Mouse (Mus musculus) cerebellum, adult 8-10 months (tissue): Measurements from ENCODE around the gene Sik2.
A peak's percentile ranks its signal among the peaks of the same experiment; 100 is the strongest.

Experiments used
- DNase-seq: peaks from one replicate; pipeline ENCODE4 v3.0.0; 2022

Sik2 gene

DNA sequence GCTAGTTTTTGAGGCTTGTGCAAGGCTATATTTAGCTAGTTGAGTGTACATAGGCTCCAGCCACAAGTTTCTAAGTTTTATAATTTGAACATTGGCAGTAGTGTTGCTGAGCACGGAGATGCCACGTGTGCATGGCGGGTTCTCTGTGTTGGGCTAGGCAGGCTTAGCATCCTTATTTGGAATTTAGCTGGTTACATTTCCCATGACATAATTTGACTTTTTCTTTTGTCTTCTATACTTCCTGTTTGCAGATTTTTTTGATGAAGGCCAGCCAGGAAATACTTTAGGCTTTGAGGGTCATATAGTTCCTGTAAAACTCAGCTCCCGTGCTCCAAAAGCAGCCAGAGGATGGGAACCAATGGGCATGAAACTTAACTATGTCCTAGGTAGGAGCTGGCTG lies 145.0 kb downstream of the Sik2 start:
- no peak for DNase-seq

DNA sequence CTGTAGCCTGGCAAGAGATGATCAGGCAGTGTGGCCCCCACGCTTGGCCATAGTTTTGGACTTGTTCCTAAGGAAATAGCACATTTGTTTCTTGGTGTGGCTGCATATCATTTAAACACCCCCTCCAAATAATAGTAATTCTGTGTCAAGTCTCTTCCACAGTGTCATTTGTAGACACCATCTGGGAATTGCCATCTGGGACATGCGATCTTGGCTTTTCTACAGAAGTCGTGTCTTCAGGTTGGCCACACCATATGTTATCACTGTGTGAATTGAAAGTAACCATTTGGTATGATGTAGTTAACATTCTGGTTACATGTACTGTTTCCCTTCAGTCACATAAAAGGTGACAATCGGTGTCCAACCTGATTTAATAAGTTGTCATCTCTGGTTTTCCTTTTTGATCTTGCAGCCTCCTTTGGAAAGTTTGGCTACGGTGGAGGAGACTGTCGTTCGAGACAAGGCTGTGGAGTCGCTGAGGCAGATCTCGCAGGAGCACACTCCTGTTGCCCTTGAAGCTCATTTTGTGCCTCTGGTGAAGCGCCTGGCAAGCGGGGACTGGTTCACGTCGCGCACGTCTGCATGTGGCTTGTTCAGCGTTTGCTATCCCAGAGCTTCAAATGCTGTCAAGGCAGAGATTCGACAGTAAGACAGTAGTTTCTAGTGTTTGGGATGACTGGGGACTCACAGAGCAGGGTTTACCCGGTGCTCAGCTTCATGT lies 147.6 kb downstream of the Sik2 start:
- peak; percentile 68 for DNase-seq

DNA sequence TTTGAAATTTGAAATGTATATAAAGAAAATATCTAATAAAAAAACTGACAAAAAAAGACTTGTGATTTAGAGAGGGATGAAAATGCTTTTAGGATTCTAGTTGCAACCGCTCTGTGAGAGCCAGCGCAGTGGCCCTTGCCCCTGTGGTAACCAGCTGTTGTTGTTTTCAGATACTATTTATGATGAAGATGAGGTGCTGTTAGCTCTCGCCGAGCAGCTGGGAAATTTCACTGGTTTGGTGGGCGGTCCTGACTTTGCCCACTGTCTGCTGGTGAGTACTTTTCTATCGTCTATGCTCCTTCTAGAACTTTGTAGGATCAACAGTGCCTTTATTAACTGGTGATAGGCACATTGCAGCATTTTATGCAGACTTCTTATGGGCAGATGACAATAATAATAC lies 150.2 kb downstream of the Sik2 start:
- DNase-seq, result no peak

DNA sequence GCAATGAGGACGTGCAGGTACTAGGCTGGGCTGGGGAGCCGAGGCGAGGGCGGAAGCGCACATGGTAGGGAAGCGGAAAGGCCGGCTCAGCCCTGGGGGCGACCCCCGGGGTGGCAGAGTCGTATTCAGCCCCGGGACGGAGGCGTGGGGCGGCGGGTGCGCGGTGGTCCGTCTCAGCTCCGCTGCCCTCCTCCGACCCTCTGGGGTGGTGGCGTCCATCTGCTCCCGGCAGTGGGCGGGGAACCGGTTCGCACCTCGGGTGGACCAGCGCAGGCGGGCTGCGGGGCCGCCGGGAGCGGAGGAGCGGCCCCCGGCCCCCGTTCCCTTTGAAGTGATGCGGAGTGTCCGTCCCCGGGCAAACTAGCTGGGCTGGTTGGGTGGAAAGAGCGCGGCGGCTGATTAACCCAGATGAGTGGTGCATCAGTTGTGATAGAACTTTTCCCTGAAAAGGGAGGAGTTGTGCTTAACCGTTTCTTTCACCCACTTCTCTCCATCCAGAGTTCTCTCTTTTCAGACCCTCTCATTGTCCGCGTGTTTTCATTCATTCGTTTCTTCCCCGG lies 151.7 kb downstream of the Sik2 start:
- DNase-seq, result no peak

DNA sequence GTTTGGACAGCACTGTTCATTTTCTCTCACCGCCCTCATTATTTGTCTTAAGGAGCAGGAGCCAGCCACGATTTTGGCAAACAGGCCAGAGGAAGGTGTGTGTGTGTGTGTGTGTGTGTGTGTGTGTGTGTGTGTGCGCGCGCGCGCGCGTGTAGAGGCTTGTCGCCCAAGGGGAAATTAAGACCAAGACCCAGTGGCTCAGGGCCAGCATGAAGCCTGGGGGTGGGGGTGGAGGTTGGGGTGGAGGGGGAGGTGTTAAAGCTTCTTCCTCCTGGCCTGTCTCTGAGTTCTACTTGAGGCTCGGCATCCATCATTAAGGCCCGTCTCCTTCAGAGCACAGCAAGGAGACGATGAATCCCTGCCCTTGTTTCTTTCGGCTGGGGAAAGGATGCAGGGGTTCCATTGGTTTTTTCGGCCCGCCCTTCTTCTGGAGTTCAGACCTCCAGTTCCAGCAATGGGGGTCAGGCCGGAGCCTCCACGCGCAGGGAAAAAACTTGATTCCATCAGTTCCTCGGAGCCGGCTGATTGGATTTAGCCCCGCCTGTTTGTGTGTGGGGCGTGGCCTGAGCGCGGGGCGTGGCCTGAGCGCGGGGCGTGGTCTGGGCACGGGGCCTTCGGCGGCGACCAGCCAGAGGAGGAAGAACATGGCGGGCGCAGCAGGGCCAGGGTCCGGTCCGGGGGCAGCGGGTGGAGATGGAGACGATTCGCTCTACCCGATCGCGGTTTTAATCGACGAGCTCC lies 152.4 kb downstream of the Sik2 start:
- peak; percentile 95 for DNase-seq

DNA sequence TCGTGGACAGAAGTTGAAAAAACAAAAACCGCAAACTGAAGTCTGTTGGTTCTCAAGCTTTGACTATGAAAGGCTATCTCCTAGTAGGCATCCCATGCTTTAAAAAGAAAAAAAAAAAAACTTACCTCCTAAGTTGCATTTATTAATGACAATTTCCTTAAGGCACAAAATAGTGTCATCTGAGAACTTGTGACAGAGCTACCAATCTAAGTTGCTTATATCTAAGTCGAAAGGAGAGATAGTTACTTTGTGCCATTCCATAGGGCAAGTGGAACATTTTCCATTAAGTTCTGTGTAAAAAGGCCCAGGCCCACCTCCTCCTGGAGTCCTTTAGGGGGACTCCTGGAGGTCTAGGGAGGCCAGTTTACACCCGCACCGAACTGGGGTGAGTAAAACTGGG lies 153.1 kb downstream of the Sik2 start:
- no peak for DNase-seq

DNA sequence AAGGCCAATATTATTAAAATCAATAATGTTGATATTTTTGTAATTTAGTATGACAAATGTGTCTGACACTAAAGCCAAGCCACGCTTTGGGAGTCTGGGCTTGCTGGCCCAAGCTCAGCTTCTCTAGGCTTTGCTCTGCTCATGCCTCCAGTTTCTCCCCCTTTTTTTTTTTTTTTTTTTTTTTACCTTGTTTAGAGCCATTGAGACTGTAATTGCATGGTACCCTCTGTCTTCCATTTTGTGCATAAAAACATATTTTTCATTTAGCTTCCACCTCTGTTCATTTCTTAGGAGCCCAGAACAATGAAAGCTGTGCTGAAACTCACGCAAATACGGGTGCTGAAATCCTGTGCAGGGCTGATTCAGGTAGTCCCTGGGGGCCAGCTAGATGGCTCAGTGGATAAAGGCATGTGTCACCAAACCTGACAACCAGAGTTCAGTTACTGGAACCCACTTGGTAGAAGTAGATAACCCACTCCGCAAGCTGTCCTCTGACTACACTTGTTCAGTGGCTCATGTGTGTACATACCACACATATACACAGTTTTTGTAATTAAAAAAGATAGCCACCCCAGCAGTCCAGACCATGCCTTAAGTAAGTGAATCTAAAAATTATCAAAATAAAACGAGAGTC lies 153.6 kb downstream of the Sik2 start:
- no peak for DNase-seq

DNA sequence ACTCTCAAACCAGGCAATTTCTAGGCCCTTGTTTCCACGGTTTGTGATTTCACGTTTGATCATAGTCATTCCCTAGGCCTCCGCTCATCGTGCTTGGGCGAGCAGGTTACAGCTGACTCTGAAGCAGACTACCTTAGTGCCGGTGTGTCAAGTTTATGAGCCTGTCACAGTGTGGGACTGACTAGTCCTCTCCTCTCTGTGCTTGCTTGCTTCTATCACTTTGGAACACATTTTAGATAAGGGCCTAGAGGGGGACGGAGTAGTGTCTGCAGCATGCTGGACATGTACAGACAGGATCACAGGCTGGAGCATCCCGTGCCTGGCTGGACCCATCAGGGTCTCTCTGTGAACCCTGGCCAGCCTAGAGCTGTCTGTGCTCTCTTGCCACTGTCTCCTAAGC lies 154.5 kb downstream of the Sik2 start:
- no peak for DNase-seq

DNA sequence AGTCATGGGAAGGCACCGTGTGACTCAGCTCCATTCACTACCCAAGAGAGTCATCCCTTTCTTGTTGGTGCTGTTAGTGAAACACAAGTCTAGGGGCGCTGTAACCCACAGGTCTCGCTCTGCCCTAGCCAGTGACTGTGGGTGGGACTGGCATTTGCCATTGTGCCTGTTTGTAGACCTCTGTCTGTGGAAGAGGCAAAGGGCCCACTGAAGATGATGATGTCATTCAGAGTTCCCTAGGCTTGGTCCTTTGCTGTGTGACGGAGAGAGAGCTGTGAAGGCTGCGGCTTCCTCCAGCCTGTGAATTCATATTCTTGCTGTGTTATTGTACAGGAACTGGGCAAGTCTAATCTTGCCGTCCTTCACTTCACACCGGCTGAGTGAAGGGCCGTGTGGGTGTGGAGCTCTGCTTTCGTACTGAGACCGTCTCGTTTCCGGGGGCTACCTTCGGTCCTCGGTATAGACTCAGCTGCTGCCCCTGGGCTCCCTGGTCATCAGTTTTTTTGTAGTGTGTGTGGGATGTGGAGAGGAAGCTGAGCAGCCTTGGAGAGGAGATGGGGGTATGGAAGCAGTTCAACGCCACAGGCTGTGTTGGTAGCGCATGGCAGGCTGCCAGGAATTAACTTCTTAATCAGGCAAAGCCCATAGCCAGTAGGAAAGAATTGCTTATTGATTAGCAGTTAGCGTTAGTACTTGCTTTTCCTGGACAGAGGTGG lies 156.1 kb downstream of the Sik2 start:
- no peak for DNase-seq

DNA sequence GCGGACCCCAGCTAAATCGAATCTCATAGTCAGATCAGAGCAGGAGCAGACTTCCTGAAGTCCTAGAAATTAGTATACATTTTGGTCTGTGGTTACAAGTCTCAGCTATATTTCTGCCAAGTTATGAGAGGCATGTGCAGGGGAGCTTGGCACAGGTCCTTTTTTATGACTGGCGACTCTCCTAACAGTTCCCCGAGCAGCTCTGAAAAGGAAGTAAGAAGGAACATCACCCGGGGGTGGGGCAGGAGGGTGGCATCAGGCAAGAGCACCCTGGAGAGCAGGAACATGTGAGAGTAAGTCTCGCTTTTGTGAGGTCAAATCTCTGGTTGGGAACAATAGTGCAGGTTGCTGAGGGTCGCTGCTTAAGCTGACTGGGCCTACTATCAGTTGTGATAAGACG lies 158.2 kb downstream of the Sik2 start:
- no peak for DNase-seq

DNA sequence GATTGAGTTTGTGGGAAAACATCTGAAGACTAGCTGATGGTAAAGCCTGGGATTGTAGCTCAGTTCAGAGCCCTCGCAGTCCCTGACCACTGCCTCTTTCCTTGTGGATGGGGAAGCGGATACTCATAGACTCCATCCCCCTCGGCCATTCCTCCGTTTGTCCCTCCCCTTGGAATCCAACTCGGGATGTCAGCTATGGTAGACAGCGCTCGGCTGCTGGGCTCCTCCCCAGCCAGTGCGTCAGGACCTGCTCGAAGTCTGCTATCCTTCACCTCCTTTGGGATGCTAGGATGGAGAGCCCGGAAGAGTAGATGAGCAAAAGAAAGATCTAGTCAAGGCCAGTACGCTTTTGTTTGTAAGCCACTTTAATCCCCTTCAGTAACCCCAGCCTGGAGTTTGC lies 158.6 kb downstream of the Sik2 start:
- no peak for DNase-seq

DNA sequence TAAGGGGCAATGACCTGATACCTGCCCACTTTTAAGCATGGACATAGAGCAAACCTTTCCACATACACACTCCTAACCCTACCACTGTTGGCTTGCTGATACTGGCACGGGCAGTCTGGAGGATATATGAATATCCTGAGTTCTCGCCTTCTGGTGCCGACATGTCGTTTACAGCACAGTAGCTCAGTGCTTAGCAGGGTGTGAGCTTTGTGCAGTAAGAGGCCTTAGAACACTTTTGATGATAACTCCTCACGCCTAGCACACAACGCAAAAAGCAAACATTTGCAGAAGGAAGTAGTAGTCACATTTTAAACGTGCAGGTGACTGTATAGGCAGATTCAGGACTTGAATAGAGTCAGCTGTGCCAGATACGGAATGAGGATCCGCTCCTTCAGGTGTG lies 159.1 kb downstream of the Sik2 start:
- no peak for DNase-seq

DNA sequence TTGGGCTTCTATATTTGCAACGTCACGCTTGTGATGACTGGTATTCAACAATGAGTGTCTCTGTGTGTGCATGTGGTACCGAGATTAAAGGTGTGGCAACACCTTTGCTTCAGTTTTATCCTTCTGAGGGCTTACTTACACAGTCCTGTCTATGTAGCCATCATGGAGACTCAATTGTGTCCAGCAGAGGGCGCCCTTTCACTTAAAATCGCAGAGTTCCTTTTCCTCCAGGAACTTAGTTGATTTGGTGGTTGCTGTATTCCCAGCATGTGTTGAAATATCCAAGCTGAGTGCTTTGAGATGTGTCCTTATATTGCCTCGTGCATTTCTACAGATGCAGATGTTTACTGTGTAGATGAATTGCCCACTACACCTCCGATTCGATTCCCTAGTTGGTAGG lies 159.6 kb downstream of the Sik2 start:
- DNase-seq, result peak; percentile 93

DNA sequence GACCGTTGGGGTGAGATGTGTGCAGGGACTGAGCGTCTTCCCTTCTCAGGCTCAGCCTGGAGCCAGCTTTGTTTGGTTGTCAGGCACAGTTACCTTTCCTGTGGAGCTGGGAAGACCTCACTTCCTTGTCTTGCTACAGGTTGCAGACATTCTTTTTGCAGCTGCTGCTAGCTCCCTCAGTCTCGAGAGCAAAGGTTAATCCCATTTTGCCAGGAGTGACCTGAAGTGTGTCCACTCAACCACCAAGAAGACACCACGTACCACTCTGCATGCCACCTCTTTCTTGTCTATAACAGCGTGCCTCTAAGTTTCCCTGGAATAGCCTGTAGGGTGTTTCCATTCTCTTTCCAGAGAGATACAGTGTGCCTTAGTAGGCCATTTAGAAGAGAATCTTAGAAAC lies 160.1 kb downstream of the Sik2 start:
- DNase-seq, result no peak

DNA sequence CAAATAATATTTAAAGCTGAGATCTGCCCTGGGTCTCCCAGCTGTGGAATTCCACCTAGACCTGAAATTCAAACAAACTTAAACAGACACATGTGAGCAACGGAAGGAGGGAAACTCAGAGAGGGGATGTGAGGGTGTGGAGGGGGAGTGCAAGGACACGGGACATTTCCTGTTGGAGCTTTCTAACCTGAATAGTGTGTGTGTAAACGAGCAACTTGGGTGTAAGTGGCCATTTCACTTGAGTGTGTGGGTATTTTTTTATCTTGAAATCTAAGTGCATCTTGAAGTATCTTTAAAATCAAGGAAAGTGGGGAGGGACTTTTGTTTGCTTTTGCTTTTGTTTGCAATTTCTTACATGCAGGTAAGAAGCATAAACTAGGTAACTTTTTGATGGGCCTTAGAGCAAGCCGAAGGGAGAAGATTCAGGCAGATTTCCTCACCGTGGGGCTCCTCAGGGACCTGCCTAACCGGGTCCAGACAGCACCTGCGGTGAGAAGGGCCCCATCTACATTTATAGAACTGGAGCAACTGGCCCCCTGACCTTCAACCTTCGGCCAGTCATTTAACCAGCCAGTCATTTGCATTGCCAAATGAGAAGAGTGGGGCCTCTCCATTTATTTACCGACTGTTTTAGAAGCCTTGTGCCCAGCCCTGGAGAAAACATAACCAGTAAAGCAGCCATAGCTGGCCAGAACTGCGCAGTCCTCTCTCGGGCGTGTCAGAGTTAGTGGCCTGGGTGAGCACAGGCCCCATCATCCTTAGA lies 161.1 kb downstream of the Sik2 start:
- no peak for DNase-seq

DNA sequence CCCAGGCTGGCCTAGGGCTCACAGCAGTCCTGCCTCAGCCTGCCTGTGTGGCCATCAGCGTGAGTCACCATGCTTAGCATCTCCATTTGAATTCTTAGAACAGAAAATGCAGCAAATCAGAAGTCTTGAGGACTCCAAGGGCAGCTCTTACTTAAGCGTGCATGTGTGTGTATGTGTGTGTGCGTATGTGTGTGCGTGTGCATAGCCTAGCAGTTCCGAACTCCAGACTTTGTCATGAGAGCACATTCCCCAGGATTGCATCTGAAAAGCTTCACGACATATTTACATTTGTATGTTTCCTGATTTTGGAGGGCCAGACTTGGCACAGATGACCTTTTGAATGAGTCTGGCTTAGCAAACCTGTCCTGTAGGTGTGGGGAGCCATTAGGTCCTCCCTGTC lies 161.7 kb downstream of the Sik2 start:
- DNase-seq, result no peak

DNA sequence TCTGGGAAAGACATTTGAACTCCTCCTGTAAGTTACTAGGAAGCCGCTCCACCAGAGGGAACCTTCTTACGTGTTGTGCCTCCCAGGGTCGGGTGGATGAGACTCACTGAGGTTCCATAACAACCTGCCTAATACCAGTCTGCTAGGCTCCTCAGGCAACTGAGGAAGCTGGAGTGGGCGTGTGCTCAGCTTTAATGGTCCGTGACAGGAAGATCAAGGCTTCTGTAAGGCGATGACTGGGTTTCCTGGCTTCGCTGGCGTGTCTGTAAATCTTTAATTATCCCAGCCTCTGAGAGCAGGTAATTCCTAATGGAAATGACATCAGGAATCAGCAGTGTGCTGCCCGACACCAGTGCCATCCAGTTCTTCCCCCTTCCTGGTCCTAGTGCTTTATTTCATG lies 163.3 kb downstream of the Sik2 start:
- no peak for DNase-seq

DNA sequence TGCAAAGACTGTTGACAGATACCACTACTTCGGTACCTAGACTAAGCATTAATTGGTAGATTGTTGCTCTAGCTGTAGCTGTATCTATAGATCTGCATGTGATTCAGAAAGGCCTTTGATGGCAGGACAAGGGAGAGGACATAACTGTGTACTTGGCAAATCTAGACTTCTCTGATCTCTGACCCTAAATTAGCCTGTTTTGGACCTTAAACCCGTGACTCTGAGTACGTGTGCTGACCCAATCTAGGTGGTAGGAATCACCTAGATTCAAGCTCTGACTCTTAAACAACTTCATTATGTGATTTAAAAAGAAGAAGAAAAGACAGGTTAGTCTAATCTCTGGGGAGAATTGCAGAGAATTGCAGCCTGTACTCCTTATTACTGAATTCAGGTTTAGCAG lies 163.8 kb downstream of the Sik2 start, which contains the start of gene Ppp2r1b:
Ppp2r1b (plus strand) TSS at position 221 of the 400 bp plus-strand sequence.
- no peak for DNase-seq
